16 mouse cellular contexts compared by ENCODE assay signal in genomic region chr2:120619538-120619937, GRCm38 (mm10). TPM values are rescaled to one million over a fixed set of nuclear protein-coding genes. Genes with fewer than 3 reads are reported as not detected.
DNase-seq lines count a peak whose midpoint lies in the region; ATAC-seq and TF ChIP-seq lines count a peak whose summit lies in the region.
"Had no signal": no experiment of that assay in that cellular context is flagged by ENCODE, and none has a peak within 500 bp of the region (broad histone marks: within the 10 kb centered on the region; RNA-seq: fewer than 3 reads in every experiment).

No protein-coding gene starts in this region.

- ATAC-seq in kidney, postnatal 0 days (replicated peaks; ENCODE audit: low FRiP score, low read depth): no peak
- ATAC-seq: midbrain, embryonic 16.5 days had no signal

- peak; percentile 44 for TF ChIP-seq CTCF in kidney, postnatal 0 days (IDR thresholded peaks at IDR 0.05; ENCODE audit: low read depth)
- TF ChIP-seq CTCF in CH12.LX (conservative IDR thresholded peaks at IDR 0.05 in 1 of 2, IDR thresholded peaks at IDR 0.05 in 1 of 2; ENCODE audit: low read depth in 2 of 2, low read length in 2 of 2): peak in 1 of 2 experiments; percentile 41; a peak in 3 of 4 replicates
- TF ChIP-seq CTCF in brain, embryonic 14.5 days (IDR thresholded peaks at IDR 0.05; ENCODE audit: borderline replicate concordance, extremely low read depth, insufficient read depth, insufficient read length): peak; percentile 12; the same call in 1 of the 2 replicates

- dilution Hi-C loops in CH12.LX (cut with MboI; ENCODE audit: extremely low pct_ligation_motif_present, extremely low pct_unique_long_range_greater_than_20kb, low sequenced_read_pairs): no loop called here

- H3K36me3 ChIP-seq in kidney, postnatal 0 days (ENCODE audit: insufficient read depth, low read length): peaks cover 17% of the 10 kb centered on the region; the same call in 1 of the 2 replicates
- H3K36me3 ChIP-seq in CH12.LX (replicated peaks in 1 of 2; ENCODE audit: control insufficient read depth in 1 of 2, insufficient read depth in 1 of 2, low read length in 1 of 2): peaks cover 29 to 56% of the 10 kb centered on the region in 2 experiments

- no peak overlapping the region for H3K9ac ChIP-seq in kidney, postnatal 0 days (ENCODE audit: low read depth, low read length)
- H3K9ac ChIP-seq in CH12.LX (ENCODE audit: insufficient read depth, low read depth): no peak overlapping the region
- H3K9ac ChIP-seq: embryonic facial prominence, embryonic 15.5 days; forebrain, embryonic 12.5 days; hindbrain, embryonic 12.5 days; limb, embryonic 13.5 days; lung, embryonic 15.5 days; neural tube, embryonic 12.5 days had no signal

- TF ChIP-seq EP300 in CH12.LX (IDR thresholded peaks at IDR 0.05; ENCODE audit: low read length): no peak

- TF ChIP-seq RAD21 in CH12.LX (IDR thresholded peaks at IDR 0.05; ENCODE audit: low read depth, low read length): peak; percentile 5

- H3K27me3 ChIP-seq in kidney, postnatal 0 days (ENCODE audit: insufficient read depth, low read length): no peaks in the 10 kb centered on the region
- H3K27me3 ChIP-seq in CH12.LX (replicated peaks): no peaks in the 10 kb centered on the region
- H3K27me3 ChIP-seq: embryonic facial prominence, embryonic 15.5 days; forebrain, embryonic 12.5 days; hindbrain, embryonic 12.5 days; limb, embryonic 13.5 days; lung, embryonic 15.5 days; neural tube, embryonic 12.5 days had no signal

- no peak overlapping the region for H3K4me3 ChIP-seq in kidney, postnatal 0 days (replicated peaks; ENCODE audit: low read depth, low read length)
- no peak overlapping the region for H3K4me3 ChIP-seq in CH12.LX (replicated peaks in 1 of 3; ENCODE audit: low read depth in 2 of 3, low read length in 2 of 3, poor library complexity in 1 of 3)
- H3K4me3 ChIP-seq: embryonic facial prominence, embryonic 15.5 days; forebrain, embryonic 12.5 days; hindbrain, embryonic 12.5 days; limb, embryonic 13.5 days; lung, embryonic 15.5 days; neural tube, embryonic 12.5 days had no signal

- no peak for TF ChIP-seq POLR2A in CH12.LX (IDR thresholded peaks at IDR 0.05; ENCODE audit: low read depth, low read length)
- TF ChIP-seq POLR2A in brain, embryonic 14.5 days (IDR thresholded peaks at IDR 0.05; ENCODE audit: borderline replicate concordance, extremely low read depth, insufficient read depth, insufficient read length, poor library complexity, severe bottlenecking): no peak

- WGBS in kidney, postnatal 0 days: 100% methylated on average over 1 of the region's 1 CpGs

- H3K27ac ChIP-seq in kidney, postnatal 0 days: no peak overlapping the region
- H3K27ac ChIP-seq in CH12.LX (ENCODE audit: insufficient read depth, low read depth): no peak overlapping the region
- H3K27ac ChIP-seq: embryonic facial prominence, embryonic 15.5 days; forebrain, embryonic 12.5 days; hindbrain, embryonic 12.5 days; limb, embryonic 13.5 days; lung, embryonic 15.5 days; neural tube, embryonic 12.5 days had no signal

- H3K4me2 ChIP-seq in kidney, postnatal 0 days (ENCODE audit: low read length): no peak overlapping the region
- no peak overlapping the region for H3K4me2 ChIP-seq in CH12.LX (ENCODE audit: insufficient read depth, low read depth, poor library complexity, severe bottlenecking)
- H3K4me2 ChIP-seq: embryonic facial prominence, embryonic 15.5 days; forebrain, embryonic 12.5 days; hindbrain, embryonic 12.5 days; limb, embryonic 13.5 days; lung, embryonic 15.5 days; neural tube, embryonic 12.5 days had no signal

- no peaks in the 10 kb centered on the region for H3K9me3 ChIP-seq in kidney, postnatal 0 days (replicated peaks; ENCODE audit: low read length)
- peaks cover 4% of the 10 kb centered on the region for H3K9me3 ChIP-seq in CH12.LX (replicated peaks; ENCODE audit: low read length)
- H3K9me3 ChIP-seq: embryonic facial prominence, embryonic 15.5 days; forebrain, embryonic 12.5 days; hindbrain, embryonic 12.5 days; limb, embryonic 13.5 days; lung, embryonic 15.5 days; neural tube, embryonic 12.5 days had no signal

- no peaks in the 10 kb centered on the region for H3K4me1 ChIP-seq in kidney, postnatal 0 days (replicated peaks; ENCODE audit: insufficient read depth, low read length)
- H3K4me1 ChIP-seq in CH12.LX (ENCODE audit: control insufficient read depth in 1 of 2, insufficient read depth in 2 of 2): no peaks in the 10 kb centered on the region
- H3K4me1 ChIP-seq: embryonic facial prominence, embryonic 15.5 days; forebrain, embryonic 12.5 days; hindbrain, embryonic 12.5 days; limb, embryonic 13.5 days; lung, embryonic 15.5 days; neural tube, embryonic 12.5 days had no signal

- no peak for DNase-seq in kidney, postnatal 0 days (ENCODE audit: low spot score)
- DNase-seq in kidney, adult 8-10 months: no peak
- DNase-seq in A20 (ENCODE audit: low read depth, low spot score) (peak; percentile 11), CH12.LX (ENCODE audit: extremely low read depth) (no peak)
- no peak for DNase-seq in brain, embryonic 14.5 days (ENCODE audit: low read depth)
- DNase-seq in cerebellum, adult 9-10 months: no peak
- DNase-seq in retina, embryonic 14.5 days (ENCODE audit: low spot score): no peak
- DNase-seq: adrenal gland, postnatal 25 days; kidney, adult 18-20 months had no signal

- no peaks in the 10 kb centered on the region for H3K79me2 ChIP-seq in CH12.LX (replicated peaks; ENCODE audit: control insufficient read depth, extremely low read depth, insufficient read depth, poor library complexity, severe bottlenecking)

- in situ Hi-C loops in CH12.LX (cut with MboI; ENCODE audit: low pct_ligation_motif_present, low pct_unique_long_range_greater_than_20kb, low sequenced_read_pairs): no loop called here

TF ChIP-seq in CH12.LX, 34 proteins besides CTCF, POLR2A, EP300 and RAD21:
- TF ChIP-seq SMC3 (IDR thresholded peaks at IDR 0.05; ENCODE audit: low read depth, low read length) (peak; percentile 18; the same call in 1 of the 2 replicates), RCOR1 (conservative IDR thresholded peaks at IDR 0.05; ENCODE audit: low read depth, low read length) (no peak)

RNA-seq across cellular contexts. Expression of gene Stard9, which starts 9.4 kb away (rescaled TPM):
- 4.3 and 4.5 TPM in 2 replicates for polyA plus RNA-seq in kidney, postnatal 0 days (2015; fragmentation: Nextera tagmentation; extraction: Ambion mirVana)
- 0.67 and 0.81 TPM in 2 replicates for total RNA-seq in CH12.LX (2012; rRNA removed)
- total RNA-seq in CH12.LX (2014; rRNA removed): 0.16 and 0.23 TPM in 2 replicates
- polyA plus RNA-seq in CH12.LX (2012; ENCODE audit: insufficient read length, low read depth): 0.76 and 1.1 TPM in 2 replicates
- 14.6 and 16.1 TPM in 2 replicates for polyA plus RNA-seq in brain, embryonic 14.5 days (2012; rRNA removed)

RNA-seq across cellular contexts. Expression of gene Lrrc57, which starts 10.2 kb away (rescaled TPM):
- 19.2 and 20.8 TPM in 2 replicates for polyA plus RNA-seq in kidney, postnatal 0 days (2015; fragmentation: Nextera tagmentation; extraction: Ambion mirVana)
- total RNA-seq in CH12.LX (2012; rRNA removed) (8.9 and 9.1 TPM in 2 replicates), CH12.LX (2014; rRNA removed) (15.6 and 18.8 TPM in 2 replicates)
- 10.3 and 10.5 TPM in 2 replicates for polyA plus RNA-seq in CH12.LX (2012; ENCODE audit: insufficient read length, low read depth)
- 21.2 and 27.8 TPM in 2 replicates for polyA plus RNA-seq in brain, embryonic 14.5 days (2012; rRNA removed)

RNA-seq across cellular contexts. Expression of gene Haus2, which starts 10.4 kb away (rescaled TPM):
- polyA plus RNA-seq in kidney, postnatal 0 days (2015; fragmentation: Nextera tagmentation; extraction: Ambion mirVana): 14.1 and 18.4 TPM in 2 replicates
- total RNA-seq in CH12.LX (2012; rRNA removed) (12.8 and 15.4 TPM in 2 replicates), CH12.LX (2014; rRNA removed) (37.8 and 41.4 TPM in 2 replicates)
- polyA plus RNA-seq in CH12.LX (2012; ENCODE audit: insufficient read length, low read depth): 18.2 and 21.0 TPM in 2 replicates
- 17.1 and 19.0 TPM in 2 replicates for polyA plus RNA-seq in brain, embryonic 14.5 days (2012; rRNA removed)

RNA-seq across cellular contexts. Expression of gene Snap23, which starts 52.1 kb away (rescaled TPM):
- 36.3 and 39.5 TPM in 2 replicates for polyA plus RNA-seq in kidney, postnatal 0 days (2015; fragmentation: Nextera tagmentation; extraction: Ambion mirVana)
- total RNA-seq in CH12.LX (2012; rRNA removed) (15.9 and 20.5 TPM in 2 replicates), CH12.LX (2014; rRNA removed) (23.0 and 25.3 TPM in 2 replicates)
- 35.8 and 44.5 TPM in 2 replicates for polyA plus RNA-seq in CH12.LX (2012; ENCODE audit: insufficient read length, low read depth)
- polyA plus RNA-seq in brain, embryonic 14.5 days (2012; rRNA removed): 16.0 and 20.8 TPM in 2 replicates

RNA-seq across cellular contexts. Expression of gene Zfp106, which starts 55.9 kb away (rescaled TPM):
- 32.5 and 36.5 TPM in 2 replicates for polyA plus RNA-seq in kidney, postnatal 0 days (2015; fragmentation: Nextera tagmentation; extraction: Ambion mirVana)
- 89.4 and 93.8 TPM in 2 replicates for total RNA-seq in CH12.LX (2012; rRNA removed)
- total RNA-seq in CH12.LX (2014; rRNA removed): 113 and 130 TPM in 2 replicates
- polyA plus RNA-seq in CH12.LX (2012; ENCODE audit: insufficient read length, low read depth): 183 and 203 TPM in 2 replicates
- 44.6 and 53.8 TPM in 2 replicates for polyA plus RNA-seq in brain, embryonic 14.5 days (2012; rRNA removed)
